Mouse (Mus musculus) hindbrain, embryonic 15.5 days (tissue): ENCODE data around the gene Ugt1a9. TPM values are rescaled to one million over a fixed set of nuclear protein-coding genes. Genes with fewer than 3 reads are reported as not detected.
A peak's percentile ranks its signal among the peaks of the same experiment; 100 is the strongest.

Experiments used
- ATAC-seq: fragments of 200-750 bp; cut with Nextera tagmentation; 2 replicates; pipeline ENCODE4 v1.8.0; 2017; ENCODE audit warnings: low read depth, moderate number of reproducible peaks, moderate TSS enrichment; ENCODE audit not compliant: low FRiP score
- H3K27ac ChIP-seq: fragments of 300-500 bp; sonication (generic); replicated peaks from 2 replicates; pipeline ENCODE4 v1.5.1; 2015; ENCODE audit warnings: mild to moderate bottlenecking, inconsistent platforms
- H3K27me3 ChIP-seq: fragments of 300-500 bp; sonication (generic); 2 replicates; pipeline ENCODE4 v1.6.1; 2015; ENCODE audit warnings: control low read depth, inconsistent platforms
- H3K36me3 ChIP-seq: fragments of 300-500 bp; sonication (generic); 2 replicates; pipeline ENCODE4 v1.6.1; 2015; ENCODE audit warnings: control low read depth, inconsistent platforms
- H3K4me1 ChIP-seq: fragments of 300-500 bp; sonication (generic); replicated peaks from 2 replicates; pipeline ENCODE4 v1.6.1; 2015; ENCODE audit warnings: control low read depth, inconsistent platforms
- H3K4me2 ChIP-seq: fragments of 300-500 bp; sonication (generic); 2 replicates; pipeline ENCODE4 v1.6.1; 2015; ENCODE audit warnings: moderate library complexity, mild to moderate bottlenecking, inconsistent platforms
- H3K4me3 ChIP-seq: fragments of 300-500 bp; sonication (generic); 2 replicates; pipeline ENCODE4 v1.5.1; 2015; ENCODE audit warnings: mild to moderate bottlenecking, inconsistent platforms
- H3K9ac ChIP-seq: fragments of 300-500 bp; sonication (generic); 2 replicates; pipeline ENCODE4 v1.6.1; 2015; ENCODE audit warnings: inconsistent platforms
- H3K9me3 ChIP-seq: fragments of 300-500 bp; sonication (generic); 2 replicates; pipeline ENCODE4 v1.6.1; 2016; ENCODE audit warnings: control low read depth, inconsistent platforms
- WGBS: fragments of 180-500 bp; shearing (Covaris S2); methylation state at CpG from one replicate; pipeline ENCODE4 v1.1.7; 2015; 5-methylcytosine and 5-hydroxymethylcytosine counted together
- polyA plus RNA-seq: library from polyadenylated mRNA; unstranded; fragments of >200 nt; fragmentation: Nextera tagmentation; extraction: Ambion mirVana; gene quantifications from 2 replicates; pipeline ENCODE4 v1.2.1, GENCODE M21; 2015

The Ugt1a9 gene
- polyA plus RNA-seq, 1 experiment from 2014 or later, result not detected

GRCm38 (mm10) chr1:88200456-88200855, 129.9 kb downstream of the Ugt1a9 start, which contains the start of gene Ugt1a2:
TSS of gene Ugt1a2 (plus strand) at chr1:88200601.
- no peak for ATAC-seq

DNA sequence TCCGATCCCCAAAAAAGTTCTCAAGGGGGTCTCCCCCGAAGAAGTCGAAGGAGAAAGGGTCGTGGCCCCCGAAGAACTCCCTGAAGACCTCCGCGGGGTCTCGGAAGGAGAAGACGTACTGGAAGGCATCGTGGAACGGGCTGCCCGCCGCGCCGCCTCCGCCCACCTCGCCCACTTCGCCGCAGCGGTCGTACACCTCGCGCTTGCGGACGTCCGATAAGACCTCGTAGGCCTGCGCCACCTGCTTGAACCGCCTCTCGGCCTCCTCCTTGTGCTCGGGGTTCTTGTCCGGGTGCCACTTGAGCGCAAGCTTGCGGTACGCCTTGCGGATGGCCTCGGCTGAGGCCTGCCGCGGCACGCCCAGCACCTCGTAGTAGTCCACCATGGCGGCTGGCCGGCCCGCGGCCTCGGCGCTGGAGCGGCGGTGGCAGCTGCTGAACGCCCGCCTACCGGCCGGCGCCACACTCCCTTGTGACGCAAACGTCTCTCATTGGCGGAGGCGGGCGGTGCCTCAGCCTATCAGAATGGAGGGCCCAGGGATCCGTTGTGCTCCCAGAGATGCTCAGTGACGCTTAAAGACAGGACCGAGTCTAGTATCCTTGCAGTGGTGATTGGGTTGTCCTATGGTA, 134.8 kb downstream of the Ugt1a9 start, which contains the start of gene Dnajb3:
TSS of gene Dnajb3 (minus strand) at position 489 of the 629 bp plus-strand sequence.
- H3K9me3 ChIP-seq, result 0 out of 2 replicates have a peak, but pooled peaks cover 8% of the 10 kb centered on the region
- WGBS, result 6% methylated on average over 62 of the region's 62 CpGs
- H3K27me3 ChIP-seq, result no peaks in the 10 kb centered on the region
- H3K9ac ChIP-seq, result peak within 1 kb of the TSS; percentile 55
- ATAC-seq, result peak; percentile 100
- peak within 1 kb of the TSS; percentile 46 for H3K4me3 ChIP-seq
- peaks cover 8% of the 10 kb centered on the region; the same call in 1 of the 2 replicates for H3K36me3 ChIP-seq
- H3K27ac ChIP-seq, result peak within 1 kb of the TSS; percentile 57; the same call in 1 of the 2 replicates
- H3K4me1 ChIP-seq, result peaks cover 8% of the 10 kb centered on the region
- H3K4me2 ChIP-seq, result peak within 1 kb of the TSS; percentile 77

More at GRCm38 (mm10) chr1:88200456-88200855, 129.9 kb downstream of the Ugt1a9 start, which contains the start of gene Ugt1a2:
- Histone ChIP-seq H3K9me3 (0 out of 2 replicates have a peak, but pooled peaks cover 8% of the 10 kb centered on the region), H3K9ac (no peak within 1 kb of the TSS), H3K4me2 (no peak within 1 kb of the TSS), H3K27me3 (no peaks in the 10 kb centered on the region), H3K27ac (no peak within 1 kb of the TSS), H3K36me3 (peaks cover 8% of the 10 kb centered on the region; the same call in 1 of the 2 replicates), H3K4me1 (peaks cover 3% of the 10 kb centered on the region; the same call in 1 of the 2 replicates), H3K4me3 (no peak within 1 kb of the TSS)
- WGBS, result 83% methylated on average over 7 of the region's 7 CpGs

- H3K27ac ChIP-seq, result no peak overlapping the region
- no peak overlapping the region for H3K4me3 ChIP-seq
- no peaks in the 10 kb centered on the region for H3K27me3 ChIP-seq
- peaks cover 8% of the 10 kb centered on the region for H3K4me1 ChIP-seq
- no peak for ATAC-seq
- 84% methylated on average over 2 of the region's 2 CpGs for WGBS
- H3K36me3 ChIP-seq, result peaks cover 8% of the 10 kb centered on the region; the same call in 1 of the 2 replicates
- H3K9me3 ChIP-seq, result peaks cover 15% of the 10 kb centered on the region
- H3K9ac ChIP-seq, result no peak overlapping the region
- no peak overlapping the region for H3K4me2 ChIP-seq
These were observed 136.4 kb downstream of the Ugt1a9 start for GRCm38 (mm10) chr1:88206843-88207479.

DNA sequence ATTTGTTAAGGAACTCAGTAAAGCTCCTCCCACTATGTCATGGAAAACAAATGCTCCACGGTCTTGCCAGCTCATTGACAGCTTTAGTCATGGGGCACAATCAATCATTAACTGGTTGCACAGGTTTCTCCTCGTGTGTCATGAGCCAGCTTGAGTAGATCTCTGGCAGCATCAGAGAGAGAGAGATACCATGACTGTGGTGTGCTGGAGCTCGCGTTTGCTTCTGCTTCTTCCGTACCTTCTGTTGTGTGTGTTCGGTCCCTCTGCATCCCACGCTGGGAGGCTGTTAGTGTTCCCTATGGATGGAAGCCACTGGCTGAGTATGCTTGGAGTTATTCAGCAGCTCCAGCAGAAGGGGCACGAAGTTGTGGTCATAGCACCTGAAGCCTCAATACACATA, 141.2 kb downstream of the Ugt1a9 start, which contains the start of gene Ugt1a1:
TSS of gene Ugt1a1 (plus strand) at position 148 of the 400 bp plus-strand sequence.
- peak; percentile 31; the same call in 1 of the 2 replicates for ATAC-seq
- Histone ChIP-seq H3K9me3 (peaks cover 52% of the 10 kb centered on the region), H3K4me3 (no peak within 1 kb of the TSS), H3K9ac (no peak within 1 kb of the TSS), H3K4me1 (no peaks in the 10 kb centered on the region), H3K36me3 (no peaks in the 10 kb centered on the region), H3K27me3 (no peaks in the 10 kb centered on the region), H3K27ac (no peak within 1 kb of the TSS), H3K4me2 (no peak within 1 kb of the TSS)
- WGBS, result 69% methylated on average over 8 of the region's 8 CpGs

DNA sequence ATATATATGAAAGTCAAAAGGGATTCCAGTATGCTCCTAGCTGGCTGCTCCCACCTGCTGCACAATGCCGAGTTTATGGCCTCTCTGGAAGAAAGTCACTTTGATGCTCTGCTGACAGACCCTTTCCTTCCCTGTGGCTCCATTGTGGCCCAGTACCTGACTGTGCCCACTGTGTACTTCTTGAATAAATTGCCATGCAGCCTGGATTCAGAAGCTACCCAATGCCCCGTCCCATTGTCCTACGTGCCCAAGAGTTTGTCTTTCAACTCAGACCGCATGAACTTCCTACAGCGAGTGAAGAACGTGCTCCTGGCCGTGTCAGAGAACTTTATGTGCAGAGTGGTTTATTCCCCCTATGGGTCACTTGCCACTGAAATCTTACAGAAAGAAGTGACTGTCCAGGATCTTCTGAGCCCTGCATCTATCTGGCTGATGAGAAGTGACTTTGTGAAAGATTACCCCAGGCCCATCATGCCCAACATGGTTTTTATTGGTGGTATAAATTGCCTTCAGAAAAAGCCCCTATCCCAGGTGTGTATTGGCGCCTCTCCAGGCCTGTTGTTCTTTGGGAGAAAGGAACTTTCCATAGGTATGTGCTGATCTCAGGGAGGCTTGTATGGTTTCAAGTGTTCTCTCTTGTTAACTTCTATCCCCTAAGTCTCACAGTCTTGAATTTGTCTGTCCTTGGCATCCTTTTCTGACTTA, 141.9 kb downstream of the Ugt1a9 start:
- 63% methylated on average over 8 of the region's 8 CpGs for WGBS
- no peak overlapping the region for H3K4me2 ChIP-seq
- no peak overlapping the region for H3K9ac ChIP-seq
- H3K36me3 ChIP-seq, result no peaks in the 10 kb centered on the region
- H3K27ac ChIP-seq, result no peak overlapping the region
- H3K4me3 ChIP-seq, result no peak overlapping the region
- H3K9me3 ChIP-seq, result peaks cover 59% of the 10 kb centered on the region
- no peaks in the 10 kb centered on the region for H3K4me1 ChIP-seq
- ATAC-seq, result 0 out of 2 replicates have a peak, but pooled peaks have one; percentile 12
- no peaks in the 10 kb centered on the region for H3K27me3 ChIP-seq

GRCm38 (mm10) chr1:88213061-88213460, 142.5 kb downstream of the Ugt1a9 start:
- peaks cover 62% of the 10 kb centered on the region for H3K9me3 ChIP-seq

GRCm38 (mm10) chr1:88213766-88214461, 143.3 kb downstream of the Ugt1a9 start:
- Histone ChIP-seq H3K4me3 (no peak overlapping the region), H3K4me2 (no peak overlapping the region), H3K36me3 (no peaks in the 10 kb centered on the region), H3K4me1 (no peaks in the 10 kb centered on the region), H3K27ac (no peak overlapping the region), H3K9me3 (peaks cover 62% of the 10 kb centered on the region), H3K27me3 (no peaks in the 10 kb centered on the region), H3K9ac (no peak overlapping the region)
- ATAC-seq, result no peak
- WGBS, result 85% methylated on average over 2 of the region's 2 CpGs

More at GRCm38 (mm10) chr1:88213061-88213460, 142.5 kb downstream of the Ugt1a9 start:
- Histone ChIP-seq H3K4me1 (no peaks in the 10 kb centered on the region), H3K36me3 (no peaks in the 10 kb centered on the region), H3K9ac (no peak overlapping the region), H3K4me2 (no peak overlapping the region), H3K4me3 (no peak overlapping the region), H3K27ac (no peak overlapping the region), H3K27me3 (no peaks in the 10 kb centered on the region)
- ATAC-seq, result no peak
- 73% methylated on average over 1 of the region's 1 CpGs for WGBS

DNA sequence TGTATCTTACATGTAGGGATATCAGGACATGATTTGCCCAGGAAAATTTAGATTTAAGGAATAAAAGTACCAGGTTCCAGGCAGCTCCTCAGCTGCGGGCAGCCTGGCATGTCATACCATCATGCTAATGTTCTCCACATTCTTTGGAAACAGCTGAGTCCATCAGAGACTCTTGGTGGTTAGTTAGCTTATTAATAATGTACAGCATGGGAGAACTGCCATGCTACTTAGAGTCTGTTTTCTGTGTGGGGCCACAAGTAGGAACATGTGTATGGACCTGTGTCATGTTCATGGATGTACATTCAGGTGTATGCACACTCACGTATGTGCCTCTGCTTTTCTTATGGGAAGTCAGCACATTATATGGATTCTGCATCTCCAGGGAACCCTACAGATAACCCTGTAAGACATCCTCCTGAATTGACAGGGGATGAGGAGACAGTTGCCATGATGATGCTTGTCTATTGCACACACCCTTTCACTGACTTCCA, 143.9 kb downstream of the Ugt1a9 start:
- Histone ChIP-seq H3K27ac (no peak overlapping the region), H3K36me3 (no peaks in the 10 kb centered on the region), H3K27me3 (no peaks in the 10 kb centered on the region), H3K4me2 (no peak overlapping the region), H3K9me3 (peaks cover 62% of the 10 kb centered on the region), H3K4me1 (no peaks in the 10 kb centered on the region), H3K4me3 (no peak overlapping the region), H3K9ac (no peak overlapping the region)
- ATAC-seq, result no peak
- WGBS, result 87% methylated on average over 2 of the region's 2 CpGs

DNA sequence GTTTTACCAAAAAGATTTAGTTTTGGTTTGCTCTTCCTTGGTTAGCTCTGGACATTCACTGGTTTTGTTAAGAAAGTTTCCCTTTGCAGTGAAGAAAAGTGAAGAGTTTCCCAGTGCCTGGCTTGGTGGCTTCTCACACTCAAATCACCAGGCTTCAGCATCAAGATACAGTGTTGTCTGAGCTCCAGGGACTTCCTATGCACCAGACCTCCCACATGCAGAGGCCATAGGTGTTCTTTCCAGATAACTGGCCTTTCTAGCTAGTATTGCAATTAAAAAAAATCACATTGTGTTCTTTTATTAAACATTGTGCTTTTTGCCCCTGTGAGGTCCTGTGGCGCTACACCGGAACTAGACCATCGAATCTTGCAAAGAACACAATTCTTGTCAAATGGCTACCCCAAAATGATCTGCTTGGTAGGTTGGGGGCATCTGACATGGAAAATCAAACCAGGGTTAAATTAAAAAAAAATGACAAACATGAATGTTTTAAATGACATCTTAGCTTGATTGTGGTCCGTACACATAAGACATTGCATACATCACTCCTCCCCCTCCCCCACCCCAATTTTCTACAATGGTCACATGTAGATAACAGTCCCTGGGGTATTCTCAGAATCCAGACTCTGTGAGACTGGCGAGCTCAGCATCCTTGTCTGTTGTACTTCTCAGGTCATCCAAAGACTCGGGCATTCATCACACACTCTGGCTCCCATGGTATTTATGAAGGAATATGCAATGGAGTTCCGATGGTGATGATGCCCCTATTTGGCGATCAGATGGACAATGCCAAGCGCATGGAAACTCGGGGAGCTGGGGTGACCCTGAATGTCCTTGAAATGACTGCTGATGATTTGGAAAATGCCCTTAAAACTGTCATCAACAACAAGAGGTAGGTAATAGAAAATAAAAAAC, 145.1 kb downstream of the Ugt1a9 start:
- Histone ChIP-seq H3K4me2 (no peak overlapping the region), H3K9me3 (peaks cover 62% of the 10 kb centered on the region), H3K27ac (no peak overlapping the region), H3K36me3 (no peaks in the 10 kb centered on the region), H3K4me3 (no peak overlapping the region), H3K27me3 (no peaks in the 10 kb centered on the region), H3K9ac (no peak overlapping the region), H3K4me1 (no peaks in the 10 kb centered on the region)
- 73% methylated on average over 10 of the region's 10 CpGs for WGBS
- ATAC-seq, result no peak

- Histone ChIP-seq H3K36me3 (no peaks in the 10 kb centered on the region), H3K27me3 (no peaks in the 10 kb centered on the region), H3K9ac (no peak overlapping the region), H3K9me3 (peaks cover 58% of the 10 kb centered on the region), H3K27ac (no peak overlapping the region), H3K4me2 (no peak overlapping the region), H3K4me3 (no peak overlapping the region), H3K4me1 (no peaks in the 10 kb centered on the region)
- ATAC-seq, result no peak
- 60% methylated on average over 2 of the region's 2 CpGs for WGBS
These were observed 146.0 kb downstream of the Ugt1a9 start for GRCm38 (mm10) chr1:88216551-88216950.
